Mouse (Mus musculus) heart, postnatal 0 days (tissue): ENCODE measurements around the gene Clec3a. TPM values are rescaled to one million over a fixed set of nuclear protein-coding genes. Genes with fewer than 3 reads are reported as not detected.

Experiments
- ATAC-seq: fragments of 200-750 bp; cut with Nextera tagmentation; 2 replicates; pipeline ENCODE4 v1.8.0; 2017; ENCODE audit warnings: low read depth, moderate number of reproducible peaks, moderate library complexity; ENCODE audit not compliant: insufficient read depth
- DNase-seq: peaks from one replicate; pipeline ENCODE4 v3.0.0-alpha.2; 2016; ENCODE audit warnings: low spot score
- H3K27ac ChIP-seq: fragments of 300-500 bp; sonication (generic); 2 replicates; pipeline ENCODE4 v1.5.1; 2014; ENCODE audit warnings: low read depth, mild to moderate bottlenecking
- H3K27me3 ChIP-seq: fragments of 300-500 bp; sonication (generic); 2 replicates; pipeline ENCODE4 v1.6.1; 2014; ENCODE audit warnings: low read length, mixed read lengths; ENCODE audit not compliant: control insufficient read depth, insufficient read depth
- H3K36me3 ChIP-seq: fragments of 300-500 bp; sonication (generic); replicated peaks from 2 replicates; pipeline ENCODE4 v1.6.1; 2014; ENCODE audit warnings: low read length, mixed read lengths; ENCODE audit not compliant: control insufficient read depth, insufficient read depth
- H3K4me1 ChIP-seq: fragments of 300-500 bp; sonication (generic); 2 replicates; pipeline ENCODE4 v1.6.1; 2014; ENCODE audit warnings: antibody characterized with exemption; ENCODE audit not compliant: control insufficient read depth, insufficient read depth
- H3K4me2 ChIP-seq: fragments of 300-500 bp; sonication (generic); 2 replicates; pipeline ENCODE4 v1.6.1; 2014; ENCODE audit warnings: low read depth, mild to moderate bottlenecking, low read length, moderate library complexity
- H3K4me3 ChIP-seq: fragments of 300-500 bp; sonication (generic); 2 replicates; pipeline ENCODE4 v1.5.1; 2014; ENCODE audit warnings: low read depth, low read length
- H3K9ac ChIP-seq: fragments of 300-500 bp; sonication (generic); replicated peaks from 2 replicates; pipeline ENCODE4 v1.6.1; 2014; ENCODE audit warnings: low read depth, low read length, mixed read lengths
- H3K9me3 ChIP-seq: fragments of 300-500 bp; sonication (generic); replicated peaks from 2 replicates; pipeline ENCODE4 v1.6.1; 2016; ENCODE audit warnings: low read length; ENCODE audit not compliant: control insufficient read depth
- CTCF ChIP-seq: IDR thresholded peaks from 2 replicates; pipeline ENCODE4 v1.5.1; 2016; ENCODE audit warnings: antibody characterized with exemption, control low read depth, low read depth
- EP300 ChIP-seq: IDR thresholded peaks from 2 replicates; pipeline ENCODE4 v1.6.1; 2016; ENCODE audit warnings: antibody characterized with exemption, low read depth
- WGBS: fragments of 180-500 bp; shearing (Covaris S2); extraction: QIAGEN DNeasy Blood & Tissue Kit; methylation state at CpG from one replicate; pipeline ENCODE4 v1.1.7; 2014; 5-methylcytosine and 5-hydroxymethylcytosine counted together
- polyA plus RNA-seq: library from polyadenylated mRNA; unstranded; fragments of >200 nt; fragmentation: Nextera tagmentation; extraction: Ambion mirVana; gene quantifications from 2 replicates; pipeline ENCODE4 v1.2.1, GENCODE M21; 2015
- total RNA-seq: library from RNA; depleted of rRNA; stranded (reverse); fragments of >200 nt; gene quantifications from 2 replicates; pipeline ENCODE4 v1.2.3, GENCODE M21; 2014; ENCODE audit warnings: low replicate concordance

Gene Clec3a
- total and polyA plus RNA-seq, 2 experiments from 2014 or later: not detected

DNA sequence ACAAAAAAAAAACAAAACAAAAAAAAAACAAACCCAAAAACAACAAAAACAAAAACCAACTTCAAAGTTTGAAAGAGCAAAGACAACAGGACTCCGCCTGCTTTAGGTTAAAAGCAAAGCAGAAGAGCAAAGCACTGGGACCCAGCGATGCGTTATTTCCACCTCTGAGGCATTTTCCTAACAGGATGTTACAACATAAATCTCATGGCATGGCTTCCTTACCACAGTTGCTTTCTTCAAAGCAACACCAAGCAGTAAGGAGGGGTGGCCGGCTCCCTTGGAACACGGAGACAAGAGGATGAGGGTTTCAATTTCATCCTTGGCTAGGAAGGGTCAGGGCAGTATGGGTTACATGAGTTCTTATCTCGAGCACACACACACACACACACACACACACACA lies 1.0 kb downstream of the Clec3a start:
- no peaks in the 10 kb centered on the region for H3K4me1 ChIP-seq
- no peak overlapping the region for H3K9ac ChIP-seq
- no peak overlapping the region for H3K4me3 ChIP-seq
- TF ChIP-seq CTCF: no peak
- no peak overlapping the region for H3K27ac ChIP-seq
- no peaks in the 10 kb centered on the region for H3K27me3 ChIP-seq
- no peak overlapping the region for H3K4me2 ChIP-seq
- H3K9me3 ChIP-seq: no peaks in the 10 kb centered on the region
- no peaks in the 10 kb centered on the region for H3K36me3 ChIP-seq
- ATAC-seq (no peak), DNase-seq (no peak)
- 62% methylated on average over 6 of the region's 6 CpGs for WGBS

DNA sequence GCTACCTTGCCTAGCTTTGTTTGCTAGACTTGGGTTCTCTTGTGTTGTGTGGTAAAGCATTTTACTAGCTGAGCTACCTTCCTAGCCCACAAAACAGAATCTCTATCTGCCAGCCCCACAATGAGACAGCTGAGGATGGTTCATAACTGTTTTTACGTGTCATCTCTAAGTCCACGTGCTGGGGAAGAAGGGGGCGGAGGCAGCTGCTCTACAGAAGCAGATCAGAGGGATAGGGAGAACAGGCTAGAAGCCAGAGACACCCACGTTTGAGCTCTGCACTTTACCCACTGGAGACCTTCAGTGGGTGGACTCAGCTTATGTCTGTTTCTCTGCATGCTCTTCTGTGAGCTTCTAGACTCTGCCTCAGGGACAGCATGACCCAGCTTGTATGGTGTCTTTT lies 3.7 kb downstream of the Clec3a start:
- 60% methylated on average over 4 of the region's 4 CpGs for WGBS
- Histone ChIP-seq H3K27ac (no peak overlapping the region), H3K9me3 (no peaks in the 10 kb centered on the region), H3K4me2 (no peak overlapping the region), H3K27me3 (no peaks in the 10 kb centered on the region), H3K4me3 (no peak overlapping the region), H3K9ac (no peak overlapping the region), H3K36me3 (no peaks in the 10 kb centered on the region), H3K4me1 (no peaks in the 10 kb centered on the region)
- DNase-seq: no peak
- ATAC-seq: no peak
- TF ChIP-seq EP300: no peak
- TF ChIP-seq CTCF: no peak

DNA sequence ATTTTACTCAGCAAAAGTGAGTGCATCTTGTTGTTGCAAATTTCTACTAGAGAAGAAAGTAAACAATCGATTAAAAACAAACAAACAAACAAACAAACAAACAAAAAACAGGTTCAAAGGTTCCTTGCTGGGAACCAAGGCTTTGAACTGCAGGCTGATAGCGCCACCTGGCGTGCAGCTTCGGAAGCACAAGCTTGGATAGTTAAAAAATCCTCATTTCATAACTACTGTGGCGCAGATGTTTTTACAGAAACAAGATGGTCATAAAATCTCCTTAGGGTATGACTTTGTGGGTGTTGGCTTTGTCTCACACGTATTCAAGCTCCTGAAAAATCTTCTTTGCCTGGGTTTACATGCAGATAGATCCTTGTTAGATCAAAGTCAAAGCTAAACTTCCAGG lies 20.4 kb downstream of the Clec3a start:
- no peak for TF ChIP-seq EP300
- peak; percentile 77 for TF ChIP-seq CTCF
- Histone ChIP-seq H3K27ac (no peak overlapping the region), H3K27me3 (no peaks in the 10 kb centered on the region), H3K4me3 (no peak overlapping the region), H3K36me3 (no peaks in the 10 kb centered on the region), H3K4me2 (no peak overlapping the region), H3K9me3 (no peaks in the 10 kb centered on the region), H3K9ac (no peak overlapping the region), H3K4me1 (peaks cover 7% of the 10 kb centered on the region; the same call in 1 of the 2 replicates)
- ATAC-seq: no peak
- DNase-seq: no peak
- WGBS: 11% methylated on average over 6 of the region's 6 CpGs

DNA sequence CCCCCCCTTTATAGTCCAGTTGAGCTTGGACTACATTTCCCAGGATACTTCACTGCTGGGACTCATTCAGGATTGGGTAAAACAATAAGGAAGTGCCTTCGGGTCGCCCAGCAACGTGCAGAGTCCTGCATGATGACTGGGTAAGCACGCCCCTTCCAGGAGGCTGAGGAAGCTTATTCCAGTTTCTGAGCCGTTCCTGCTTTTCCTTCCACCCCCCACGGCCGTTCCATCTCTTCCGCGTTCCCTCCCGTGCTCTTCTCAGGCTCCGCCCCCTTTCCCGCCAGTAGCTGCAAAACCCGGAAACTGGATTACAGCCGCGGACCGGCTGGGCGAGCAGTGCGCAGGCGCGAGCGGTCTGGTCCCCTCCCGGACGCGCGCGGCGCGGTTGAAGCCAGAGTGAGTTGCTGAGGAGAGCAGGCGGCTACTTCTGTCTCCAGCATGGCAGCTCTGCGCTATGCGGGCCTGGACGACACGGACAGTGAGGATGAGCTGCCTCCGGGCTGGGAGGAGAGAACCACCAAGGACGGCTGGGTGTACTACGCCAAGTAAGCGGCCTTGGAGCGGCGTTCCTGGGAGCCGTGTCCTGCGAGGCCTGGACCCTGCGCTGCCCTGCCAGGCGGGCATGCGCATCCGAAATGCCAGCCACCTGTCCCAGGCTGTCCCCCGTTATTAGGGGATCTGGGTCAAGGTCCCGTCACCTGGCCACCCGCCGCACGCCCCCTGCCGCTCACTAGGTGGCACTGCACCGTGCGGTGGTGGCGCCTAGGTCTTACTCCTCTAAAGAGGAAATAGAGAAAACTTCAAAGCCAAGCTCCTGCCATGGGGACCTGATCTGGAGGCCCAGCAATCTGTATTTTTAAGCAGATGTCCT lies 21.7 kb downstream of the Clec3a start, which contains the start of gene Wwox:
Gene Wwox (plus strand): TSS at position 322 of the 871 bp plus-strand sequence.
- peak within 1 kb of the TSS; percentile 78 for H3K4me3 ChIP-seq
- H3K9me3 ChIP-seq: no peaks in the 10 kb centered on the region
- no peaks in the 10 kb centered on the region for H3K27me3 ChIP-seq
- peak within 1 kb of the TSS; percentile 67 for H3K27ac ChIP-seq
- peaks cover 7% of the 10 kb centered on the region; the same call in 1 of the 2 replicates for H3K4me1 ChIP-seq
- peak; percentile 67 for TF ChIP-seq CTCF
- peak; percentile 95 for TF ChIP-seq EP300
- H3K36me3 ChIP-seq: no peaks in the 10 kb centered on the region
- ATAC-seq (peak; percentile 97), DNase-seq (peak; percentile 99)
- peak within 1 kb of the TSS; percentile 52 for H3K9ac ChIP-seq
- under 1% methylated on average over 54 of the region's 54 CpGs for WGBS
- H3K4me2 ChIP-seq: peak within 1 kb of the TSS; percentile 94

DNA sequence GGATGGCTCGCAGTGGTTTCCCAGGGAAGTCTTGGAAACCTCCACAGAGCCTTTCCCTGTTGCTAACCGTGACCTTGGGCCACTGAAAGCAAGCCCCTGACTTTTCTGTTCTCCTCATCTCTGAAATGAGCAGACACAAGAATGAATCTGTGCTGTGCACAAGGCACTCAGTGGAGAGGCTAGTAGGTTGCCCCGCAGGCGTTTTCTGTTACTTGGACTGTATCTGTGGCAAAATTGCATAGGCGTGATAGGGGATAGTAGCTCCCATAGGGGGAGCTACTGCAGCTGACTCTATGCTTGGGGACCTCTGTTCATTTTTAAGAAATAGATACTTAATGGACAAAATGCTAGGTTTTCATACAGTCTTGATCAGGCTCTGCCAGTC lies 22.3 kb downstream of the Clec3a start:
- DNase-seq (no peak), ATAC-seq (no peak)
- Histone ChIP-seq H3K36me3 (0 out of 2 replicates have a peak, but pooled peaks cover 5% of the 10 kb centered on the region), H3K27ac (no peak overlapping the region), H3K9me3 (no peaks in the 10 kb centered on the region), H3K4me3 (peak overlapping the region; percentile 78), H3K4me2 (peak overlapping the region; percentile 94), H3K27me3 (no peaks in the 10 kb centered on the region), H3K9ac (peak overlapping the region; percentile 52; the same call in 1 of the 2 replicates), H3K4me1 (peaks cover 7% of the 10 kb centered on the region; the same call in 1 of the 2 replicates)
- TF ChIP-seq CTCF (no peak), EP300 (no peak)
- WGBS: 20% methylated on average over 5 of the region's 5 CpGs
